In genomic region chr9:105377622-105378021, GRCm38 (mm10) we compare ENCODE assay signal across 19 mouse cellular contexts. TPM values are rescaled to one million over a fixed set of nuclear protein-coding genes. Genes with fewer than 3 reads are reported as not detected.
"Had no signal": no experiment of that assay in that cellular context is flagged by ENCODE, and none has a peak within 500 bp of the region (broad histone marks: within the 10 kb centered on the region; RNA-seq: fewer than 3 reads in every experiment).

No protein-coding gene starts in this region.

- H3K27ac ChIP-seq: kidney, postnatal 0 days; limb, embryonic 10.5 days; limb, embryonic 13.5 days; liver, embryonic 12.5 days; liver, embryonic 15.5 days; lung, embryonic 15.5 days; stomach, postnatal 0 days had no signal

- H3K27me3 ChIP-seq: limb, embryonic 13.5 days; liver, embryonic 12.5 days; liver, embryonic 15.5 days; lung, embryonic 15.5 days; megakaryocyte, embryonic 14.5 days had no signal

- H3K9ac ChIP-seq: limb, embryonic 13.5 days; liver, embryonic 12.5 days; liver, embryonic 15.5 days; lung, embryonic 15.5 days had no signal

- H3K4me1 ChIP-seq: limb, embryonic 10.5 days; limb, embryonic 13.5 days; liver, embryonic 12.5 days; liver, embryonic 15.5 days; lung, embryonic 15.5 days; megakaryocyte, embryonic 14.5 days had no signal

- H3K36me3 ChIP-seq: limb, embryonic 10.5 days; limb, embryonic 13.5 days; liver, embryonic 12.5 days; liver, embryonic 15.5 days; lung, embryonic 15.5 days had no signal

- H3K4me3 ChIP-seq: limb, embryonic 10.5 days; limb, embryonic 13.5 days; liver, embryonic 12.5 days; liver, embryonic 15.5 days; lung, embryonic 15.5 days; megakaryocyte, embryonic 14.5 days had no signal

- H3K4me2 ChIP-seq: limb, embryonic 13.5 days; liver, embryonic 12.5 days; liver, embryonic 15.5 days; lung, embryonic 15.5 days; midbrain, embryonic 11.5 days had no signal

- DNase-seq: kidney, adult 2 months; kidney, postnatal 25 days; liver; lung, adult 18-20 months; lung, postnatal 10 days; lung, postnatal 36 days; right cerebral cortex, postnatal 4 days; thymus, postnatal 25 days had no signal

- H3K9me3 ChIP-seq: limb, embryonic 10.5 days; limb, embryonic 13.5 days; liver, embryonic 12.5 days; liver, embryonic 15.5 days; lung, embryonic 15.5 days; megakaryocyte, embryonic 14.5 days had no signal

- ATAC-seq: intestine, postnatal 0 days; liver, embryonic 12.5 days had no signal

RNA-seq across cellular contexts. Expression of gene Nek11, which starts 17.7 kb away (rescaled TPM):
- polyA plus RNA-seq: large intestine, adult 2 months had no signal
